Mouse (Mus musculus) urinary bladder, postnatal 10 days (tissue): Measurements from ENCODE around the gene Orc2.

Experiments
- DNase-seq: peaks from one replicate; pipeline ENCODE4 v3.0.0; 2022; ENCODE audit warnings: low spot score

The Orc2 gene

DNA sequence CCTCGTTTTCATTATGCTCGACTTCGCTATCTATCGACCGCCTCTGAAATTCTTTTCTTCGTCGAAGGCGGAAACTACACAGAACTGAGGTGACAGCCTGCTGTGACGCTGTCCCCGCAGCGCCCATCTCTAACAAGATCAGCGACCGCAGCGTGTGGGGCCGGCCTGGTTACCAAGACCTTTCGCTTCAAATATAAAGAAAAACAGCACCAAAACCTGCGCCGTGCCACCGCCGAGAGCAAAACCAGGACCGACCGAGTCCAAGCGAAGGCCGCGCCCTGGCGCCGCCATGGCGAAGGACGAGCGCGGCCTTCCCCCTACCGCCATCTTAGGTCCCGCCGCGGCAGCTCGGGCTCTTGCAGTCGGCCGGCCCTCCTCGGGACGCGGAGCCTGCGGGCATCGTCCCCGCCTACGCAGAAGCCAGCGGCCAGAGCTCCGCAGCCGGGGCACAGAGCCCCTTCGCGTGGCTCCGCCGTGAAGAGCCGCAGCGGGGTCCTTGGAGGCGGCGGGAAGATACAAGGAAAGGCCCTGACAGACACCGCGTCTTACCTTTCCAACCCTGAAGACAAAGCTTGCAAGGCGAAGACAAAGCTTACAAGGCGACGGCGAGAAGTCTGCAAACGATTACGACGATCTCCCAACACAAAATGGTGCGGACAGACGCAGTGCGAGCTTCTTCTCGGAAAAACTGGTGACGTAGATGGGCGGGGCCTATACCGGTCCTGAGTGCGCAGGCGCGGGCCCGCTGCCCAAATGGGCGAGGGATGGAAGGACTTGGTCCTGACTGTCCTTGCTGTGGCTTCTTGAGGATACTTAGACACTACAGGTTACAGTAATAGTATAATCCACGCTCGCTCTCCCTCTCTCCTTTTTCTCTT, 81.3 kb downstream of the Orc2 start, which contains the start of gene Clk1:
Gene Clk1 (minus strand): TSS at position 696 of the 878 bp plus-strand sequence.
- DNase-seq = peak; percentile 89

DNA sequence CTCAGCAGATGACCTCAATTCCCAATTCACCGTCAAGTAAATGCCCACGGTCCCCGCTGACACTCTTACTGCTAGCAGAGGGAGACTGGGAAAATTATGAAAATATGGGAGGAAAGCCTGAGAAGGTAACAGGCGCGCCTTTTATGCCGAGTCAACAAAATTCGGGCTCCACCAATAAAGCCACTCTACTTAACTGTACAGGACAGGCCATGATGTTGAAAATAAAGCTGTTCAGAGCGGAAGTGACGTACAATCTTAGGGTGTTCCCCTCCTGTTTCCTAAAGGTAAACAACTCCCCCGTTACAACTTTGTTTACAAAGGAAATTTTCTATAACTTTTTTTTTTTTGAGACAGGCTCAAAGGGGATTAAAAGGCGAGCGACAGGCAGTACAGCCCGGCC, 82.0 kb downstream of the Orc2 start:
- no peak for DNase-seq

DNA sequence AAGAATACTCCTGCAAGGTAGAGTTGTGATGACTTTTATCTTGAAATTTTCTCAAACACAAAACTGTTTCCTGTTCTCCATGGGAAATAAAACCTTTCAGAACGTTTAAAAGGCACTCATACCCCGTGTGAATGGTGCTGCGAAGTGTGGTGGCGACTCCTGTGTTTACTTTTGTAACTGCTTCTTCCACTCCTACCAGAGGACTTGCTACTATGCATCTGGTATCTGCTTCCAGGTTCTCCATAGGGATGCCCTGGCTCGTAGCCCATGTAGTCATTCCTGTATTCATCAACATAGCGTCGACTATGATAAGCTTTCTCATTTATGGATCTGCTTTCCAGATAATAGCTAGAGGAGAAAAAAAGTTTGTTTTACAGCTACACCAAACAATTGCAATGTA, 83.9 kb downstream of the Orc2 start:
- no peak for DNase-seq

DNA sequence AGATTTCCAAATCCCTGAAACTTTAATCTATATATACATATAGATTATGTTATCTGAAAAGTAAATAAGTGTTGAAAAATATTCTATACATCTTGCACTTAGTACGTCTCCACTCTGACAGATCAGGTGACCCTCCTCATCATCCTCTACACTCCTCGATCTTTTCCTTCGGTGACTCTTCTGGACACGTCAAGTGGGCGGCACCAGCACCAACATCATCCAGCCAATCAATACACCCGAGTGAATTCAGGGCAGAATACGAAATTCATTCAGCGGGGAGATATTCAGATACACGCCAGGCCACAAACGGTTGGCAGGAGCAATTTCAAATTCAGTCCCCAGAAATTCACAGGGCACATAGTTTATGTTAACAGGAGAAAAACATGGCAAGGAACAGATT, 84.9 kb downstream of the Orc2 start:
- DNase-seq = no peak

DNA sequence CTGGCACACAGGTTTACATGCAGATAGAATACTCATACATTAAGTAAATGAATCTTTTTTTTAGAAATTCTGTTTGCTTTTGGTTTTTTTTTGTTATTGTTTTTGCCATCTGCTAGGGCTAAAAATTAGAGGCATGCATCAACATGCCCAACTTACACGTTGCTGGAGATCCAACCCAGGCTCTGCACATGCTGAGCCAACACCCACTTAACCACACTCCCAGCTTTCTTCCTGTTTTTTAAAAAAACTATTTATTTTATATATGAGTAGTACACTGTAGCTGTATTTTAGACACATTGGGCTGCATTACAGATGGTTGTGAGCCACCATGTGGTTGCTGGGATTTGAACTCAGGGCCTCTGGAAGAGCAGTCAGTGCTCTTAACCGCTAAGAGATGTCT, 88.9 kb downstream of the Orc2 start:
- no peak for DNase-seq

DNA sequence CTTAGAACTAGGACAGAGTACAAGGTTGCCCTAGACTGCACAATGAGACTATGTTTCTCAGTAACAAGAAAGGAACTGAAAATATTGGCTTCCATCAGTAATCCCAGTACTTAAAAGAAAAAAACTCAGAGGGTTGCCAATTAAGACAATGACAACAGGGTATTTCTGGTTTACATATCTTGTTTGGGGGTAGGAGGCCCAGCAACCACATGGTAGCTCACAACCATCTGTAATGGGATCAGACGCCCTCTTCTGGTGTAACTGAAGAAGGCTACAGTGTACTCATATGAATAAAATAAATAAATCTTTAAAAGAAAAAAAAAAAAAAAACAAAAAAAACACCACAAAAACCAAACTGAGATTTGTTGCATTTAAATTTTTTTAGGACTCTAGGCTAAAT, 89.5 kb downstream of the Orc2 start:
- DNase-seq = no peak
